Mouse (Mus musculus): Measurements from ENCODE around the gene Nxpe4. TPM values are rescaled to one million over a fixed set of nuclear protein-coding genes. Genes with fewer than 3 reads are reported as not detected.
A peak's percentile ranks its signal among the peaks of the same experiment; 100 is the strongest.
"Not testable (repeated sequence)": the region's sequence is repeated elsewhere in the genome, so short reads cannot be mapped to it uniquely, and the experiment has no call there.

Nxpe4 gene
- 10 to 100 TPM; 10.8 to 10.9 TPM for total RNA-seq (2021)
- long read RNA-seq, experiment 1, partial matches to known transcripts, result 0 of 12 reads
- long read RNA-seq, experiment 1, other reads (novel, unspliced or antisense), result 12 of 12 reads
- long read RNA-seq, experiment 2, partial matches to known transcripts, result 1 of 16 reads
- long read RNA-seq, experiment 2, other reads (novel, unspliced or antisense), result 15 of 16 reads

GRCm38 (mm10) chr9:48161505-48162192, at the start of gene Nxpe4:
Nxpe4 (plus strand) TSS chr9:48162023.
- DNase-seq (ENCODE audit: low spot score in 2 of 2), result peak; percentile 78 to 91

- DNase-seq (ENCODE audit: low spot score in 2 of 2), result no peak
These were observed 35.0 kb upstream of the Nxpe4 start for GRCm38 (mm10) chr9:48126815-48127214.

GRCm38 (mm10) chr9:48137507-48137906, 24.3 kb upstream of the Nxpe4 start:
- no peak for DNase-seq (ENCODE audit: low spot score in 2 of 2)

- DNase-seq (ENCODE audit: low spot score in 2 of 2), result no peak
These were observed 21.1 kb upstream of the Nxpe4 start for GRCm38 (mm10) chr9:48140485-48141411.

GRCm38 (mm10) chr9:48142646-48143045, 19.2 kb upstream of the Nxpe4 start:
- DNase-seq (ENCODE audit: low spot score in 2 of 2), result no peak

- DNase-seq (ENCODE audit: low spot score in 2 of 2), result no peak
These were observed 15.1 kb upstream of the Nxpe4 start for GRCm38 (mm10) chr9:48146761-48147160.

GRCm38 (mm10) chr9:48166531-48166930, 4.7 kb downstream of the Nxpe4 start:
- DNase-seq (ENCODE audit: low spot score in 2 of 2), result not testable (repeated sequence)

- no peak for DNase-seq (ENCODE audit: low spot score in 2 of 2)
These were observed 14.9 kb downstream of the Nxpe4 start for GRCm38 (mm10) chr9:48176764-48177163.

- no peak for DNase-seq (ENCODE audit: low spot score in 2 of 2)
These were observed 19.5 kb downstream of the Nxpe4 start for GRCm38 (mm10) chr9:48181300-48181699.

- DNase-seq (ENCODE audit: low spot score in 2 of 2), result no peak
These were observed 21.0 kb downstream of the Nxpe4 start for GRCm38 (mm10) chr9:48182718-48183414.

- peak; percentile 42 to 67 for DNase-seq (ENCODE audit: low spot score in 2 of 2)
These were observed 22.5 kb downstream of the Nxpe4 start for GRCm38 (mm10) chr9:48184319-48184718.

GRCm38 (mm10) chr9:48188854-48189253, 27.0 kb downstream of the Nxpe4 start:
- DNase-seq (ENCODE audit: low spot score in 2 of 2), result no peak

GRCm38 (mm10) chr9:48197458-48197884, 35.6 kb downstream of the Nxpe4 start:
- DNase-seq (ENCODE audit: low spot score in 2 of 2), result no peak

- no peak for DNase-seq (ENCODE audit: low spot score in 2 of 2)
These were observed 49.1 kb downstream of the Nxpe4 start for GRCm38 (mm10) chr9:48210970-48211369.

GRCm38 (mm10) chr9:48211912-48212311, 50.1 kb downstream of the Nxpe4 start:
- DNase-seq (ENCODE audit: low spot score in 2 of 2), result no peak

- DNase-seq (ENCODE audit: low spot score in 2 of 2), result no peak
These were observed 52.9 kb downstream of the Nxpe4 start for GRCm38 (mm10) chr9:48214751-48215150.

GRCm38 (mm10) chr9:48216091-48217001, 54.5 kb downstream of the Nxpe4 start:
- DNase-seq (ENCODE audit: low spot score in 2 of 2), result peak; percentile 53 to 80

- no peak for DNase-seq (ENCODE audit: low spot score in 2 of 2)
These were observed 68.9 kb downstream of the Nxpe4 start for GRCm38 (mm10) chr9:48230706-48231105.

GRCm38 (mm10) chr9:48236455-48236854, 74.6 kb downstream of the Nxpe4 start:
- DNase-seq (ENCODE audit: low spot score in 2 of 2), result no peak

- DNase-seq (ENCODE audit: low spot score in 2 of 2), result no peak
These were observed 76.4 kb downstream of the Nxpe4 start for GRCm38 (mm10) chr9:48238153-48238755.
